Mouse (Mus musculus): Measurements from ENCODE around the gene Bcl9. TPM values are rescaled to one million over a fixed set of nuclear protein-coding genes. Genes with fewer than 3 reads are reported as not detected.

The Bcl9 gene
- polyA plus RNA-seq, 1 experiment from 2014 or later = 43.2 TPM

DNA sequence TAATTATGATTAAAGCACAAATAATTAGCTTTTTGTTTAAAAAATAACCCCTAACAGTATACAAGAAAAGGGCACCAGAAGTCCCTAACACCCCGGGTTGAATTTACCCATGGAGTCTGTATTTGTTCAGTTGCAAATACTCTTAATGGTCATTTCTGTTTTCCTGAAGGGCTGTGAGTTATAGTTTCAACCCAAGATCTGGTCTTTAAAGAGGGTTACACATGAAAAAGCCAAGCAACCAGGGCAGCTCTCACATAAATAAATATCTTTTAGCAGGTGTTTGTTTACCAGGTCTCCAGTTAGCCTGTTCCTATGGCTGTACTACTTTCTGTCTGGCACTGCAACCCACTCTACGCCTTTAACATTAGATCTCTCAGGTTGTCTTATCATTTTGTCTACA, 137.7 kb downstream of the Bcl9 start:
- no peak overlapping the region for H3K9ac ChIP-seq (ENCODE audit: low read length)
- 68% methylated on average over 2 of the region's 2 CpGs for WGBS

GRCm38 (mm10) chr3:97159509-97159850, 138.2 kb downstream of the Bcl9 start:
- no peaks in the 10 kb centered on the region for H3K9me3 ChIP-seq (replicated peaks; ENCODE audit: control insufficient read depth, low read length)
- H3K4me2 ChIP-seq (ENCODE audit: low read depth, low read length) = peak overlapping the region; percentile 79
- peak overlapping the region; percentile 90 for H3K4me3 ChIP-seq (replicated peaks; ENCODE audit: low read length)
- H3K27me3 ChIP-seq (ENCODE audit: control insufficient read depth, insufficient read depth, low read length) = no peaks in the 10 kb centered on the region
- H3K9ac ChIP-seq (ENCODE audit: low read length) = peak overlapping the region; percentile 87
- H3K36me3 ChIP-seq (ENCODE audit: control insufficient read depth, insufficient read depth, low read length) = no peaks in the 10 kb centered on the region
- H3K27ac ChIP-seq (ENCODE audit: low read length) = peak overlapping the region; percentile 79
- peaks cover 11% of the 10 kb centered on the region for H3K4me1 ChIP-seq (ENCODE audit: control insufficient read depth, insufficient read depth, low read length)
- WGBS = 15% methylated on average over 6 of the region's 6 CpGs
- no peak for ATAC-seq (ENCODE audit: insufficient read depth, low FRiP score)

More for the DNA sequence above, 137.7 kb downstream of the Bcl9 start:
- Histone ChIP-seq H3K4me1 (ENCODE audit: control insufficient read depth, insufficient read depth, low read length) (peaks cover 11% of the 10 kb centered on the region), H3K27me3 (ENCODE audit: control insufficient read depth, insufficient read depth, low read length) (no peaks in the 10 kb centered on the region), H3K4me3 (replicated peaks; ENCODE audit: low read length) (no peak overlapping the region; the same call in 1 of the 2 replicates), H3K27ac (ENCODE audit: low read length) (no peak overlapping the region), H3K4me2 (ENCODE audit: low read depth, low read length) (peak overlapping the region; percentile 79), H3K9me3 (replicated peaks; ENCODE audit: control insufficient read depth, low read length) (no peaks in the 10 kb centered on the region), H3K36me3 (ENCODE audit: control insufficient read depth, insufficient read depth, low read length) (no peaks in the 10 kb centered on the region)
- ATAC-seq (ENCODE audit: insufficient read depth, low FRiP score) = no peak

GRCm38 (mm10) chr3:97158611-97159508, 138.9 kb downstream of the Bcl9 start, which contains the start of gene Acp6:
Acp6 (plus strand) TSS chr3:97158777.
- H3K9ac ChIP-seq (ENCODE audit: low read length) = peak within 1 kb of the TSS; percentile 87

DNA sequence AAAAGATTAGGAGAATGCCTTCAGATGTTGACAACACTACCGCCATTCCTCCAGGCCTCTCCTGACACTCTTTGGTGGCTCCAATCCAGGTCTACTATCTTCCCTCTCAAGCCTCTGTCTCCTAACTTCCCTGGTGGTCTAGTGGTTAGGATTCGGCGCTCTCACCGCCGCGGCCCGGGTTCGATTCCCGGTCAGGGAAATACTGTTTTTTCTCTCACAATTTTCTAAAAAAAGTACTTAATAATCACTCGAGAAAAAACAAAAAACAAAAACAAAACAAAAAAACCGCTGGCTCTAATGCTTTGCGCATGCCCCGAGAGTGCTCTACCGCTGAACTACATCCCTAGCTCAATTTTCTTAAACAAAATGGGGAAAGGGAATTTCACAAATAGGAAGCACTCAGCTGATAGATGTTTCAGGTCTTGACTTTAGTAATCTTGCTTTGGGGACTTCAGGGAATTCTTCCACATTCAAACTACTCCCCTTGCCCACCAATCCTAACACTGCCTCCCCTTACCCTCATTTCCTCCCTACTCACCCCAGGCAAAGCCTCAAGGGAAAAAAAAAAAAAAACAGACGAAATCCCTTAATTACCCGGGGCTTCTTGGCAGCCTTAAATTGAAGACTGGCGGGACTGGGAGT, 139.6 kb downstream of the Bcl9 start:
- peak overlapping the region; percentile 79 for H3K4me2 ChIP-seq (ENCODE audit: low read depth, low read length)
- ATAC-seq (ENCODE audit: insufficient read depth, low FRiP score) = peak; percentile 45; the same call in 1 of the 2 replicates
- H3K36me3 ChIP-seq (ENCODE audit: control insufficient read depth, insufficient read depth, low read length) = no peaks in the 10 kb centered on the region
- H3K4me3 ChIP-seq (replicated peaks; ENCODE audit: low read length) = peak overlapping the region; percentile 90
- H3K9me3 ChIP-seq (replicated peaks; ENCODE audit: control insufficient read depth, low read length) = no peaks in the 10 kb centered on the region
- H3K27ac ChIP-seq (ENCODE audit: low read length) = peak overlapping the region; percentile 78
- H3K4me1 ChIP-seq (ENCODE audit: control insufficient read depth, insufficient read depth, low read length) = peaks cover 11% of the 10 kb centered on the region
- H3K27me3 ChIP-seq (ENCODE audit: control insufficient read depth, insufficient read depth, low read length) = no peaks in the 10 kb centered on the region
- 1% methylated on average over 17 of the region's 17 CpGs for WGBS
- peak overlapping the region; percentile 87 for H3K9ac ChIP-seq (ENCODE audit: low read length)

More at GRCm38 (mm10) chr3:97158611-97159508, 138.9 kb downstream of the Bcl9 start, which contains the start of gene Acp6:
- peaks cover 11% of the 10 kb centered on the region for H3K4me1 ChIP-seq (ENCODE audit: control insufficient read depth, insufficient read depth, low read length)
- peak within 1 kb of the TSS; percentile 90 for H3K4me3 ChIP-seq (replicated peaks; ENCODE audit: low read length)
- H3K27ac ChIP-seq (ENCODE audit: low read length) = peak within 1 kb of the TSS; percentile 79
- H3K27me3 ChIP-seq (ENCODE audit: control insufficient read depth, insufficient read depth, low read length) = no peaks in the 10 kb centered on the region
- H3K36me3 ChIP-seq (ENCODE audit: control insufficient read depth, insufficient read depth, low read length) = no peaks in the 10 kb centered on the region
- under 1% methylated on average over 53 of the region's 54 CpGs for WGBS
- H3K4me2 ChIP-seq (ENCODE audit: low read depth, low read length) = peak within 1 kb of the TSS; percentile 79
- ATAC-seq (ENCODE audit: insufficient read depth, low FRiP score) = peak; percentile 94
- H3K9me3 ChIP-seq (replicated peaks; ENCODE audit: control insufficient read depth, low read length) = no peaks in the 10 kb centered on the region

GRCm38 (mm10) chr3:97157308-97157707, 140.4 kb downstream of the Bcl9 start:
- no peaks in the 10 kb centered on the region for H3K36me3 ChIP-seq (ENCODE audit: control insufficient read depth, insufficient read depth, low read length)
- no peak overlapping the region for H3K27ac ChIP-seq (ENCODE audit: low read length)
- H3K9ac ChIP-seq (ENCODE audit: low read length) = no peak overlapping the region
- H3K9me3 ChIP-seq (replicated peaks; ENCODE audit: control insufficient read depth, low read length) = no peaks in the 10 kb centered on the region
- no peak overlapping the region for H3K4me2 ChIP-seq (ENCODE audit: low read depth, low read length)
- no peak for ATAC-seq (ENCODE audit: insufficient read depth, low FRiP score)
- H3K27me3 ChIP-seq (ENCODE audit: control insufficient read depth, insufficient read depth, low read length) = no peaks in the 10 kb centered on the region
- WGBS = 68% methylated on average over 1 of the region's 1 CpGs
- no peak overlapping the region for H3K4me3 ChIP-seq (replicated peaks; ENCODE audit: low read length)
- H3K4me1 ChIP-seq (ENCODE audit: control insufficient read depth, insufficient read depth, low read length) = peaks cover 11% of the 10 kb centered on the region

DNA sequence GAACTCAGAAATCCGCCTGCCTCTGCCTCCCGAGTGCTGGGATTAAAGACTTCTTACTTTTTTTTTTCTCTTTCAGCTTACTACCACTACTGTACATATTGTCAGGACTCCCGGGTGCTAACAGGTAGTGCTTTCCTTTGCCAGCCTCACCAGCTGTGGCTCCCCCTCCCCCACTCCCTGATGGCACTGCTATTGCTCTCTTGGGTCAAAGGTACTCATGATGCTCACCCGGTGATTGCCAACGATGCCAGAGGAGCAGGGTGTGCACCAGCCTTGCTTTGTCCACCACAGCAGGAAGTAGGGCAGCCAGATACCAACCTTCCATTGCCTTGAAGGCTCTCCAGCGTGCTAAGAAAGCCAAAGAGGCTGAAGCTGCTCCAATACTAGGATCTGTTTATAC, 141.3 kb downstream of the Bcl9 start:
- H3K9me3 ChIP-seq (replicated peaks; ENCODE audit: control insufficient read depth, low read length) = no peaks in the 10 kb centered on the region
- no peaks in the 10 kb centered on the region for H3K36me3 ChIP-seq (ENCODE audit: control insufficient read depth, insufficient read depth, low read length)
- no peaks in the 10 kb centered on the region for H3K27me3 ChIP-seq (ENCODE audit: control insufficient read depth, insufficient read depth, low read length)
- H3K4me2 ChIP-seq (ENCODE audit: low read depth, low read length) = no peak overlapping the region
- H3K4me3 ChIP-seq (replicated peaks; ENCODE audit: low read length) = no peak overlapping the region
- WGBS = 85% methylated on average over 6 of the region's 6 CpGs
- no peak for ATAC-seq (ENCODE audit: insufficient read depth, low FRiP score)
- no peak overlapping the region for H3K9ac ChIP-seq (ENCODE audit: low read length)
- H3K4me1 ChIP-seq (ENCODE audit: control insufficient read depth, insufficient read depth, low read length) = peaks cover 11% of the 10 kb centered on the region
- H3K27ac ChIP-seq (ENCODE audit: low read length) = no peak overlapping the region

Other genes starting within 250 kb of the Bcl9 start
- gene Acp6, start 139.1 kb downstream of the Bcl9 start, polyA plus RNA-seq (2015; fragmentation: Nextera tagmentation; extraction: Ambion mirVana) = 52.8 and 54.5 TPM in 2 replicates
- not detected in 2 replicates for gene Olfr1402, start 124.1 kb upstream of the Bcl9 start, polyA plus RNA-seq (2015; fragmentation: Nextera tagmentation; extraction: Ambion mirVana)

All from stomach, embryonic 16.5 days (tissue).